Mouse (Mus musculus): Measurements from ENCODE around the gene Slc25a5. TPM values are rescaled to one million over a fixed set of nuclear protein-coding genes. Genes with fewer than 3 reads are reported as not detected.

The Slc25a5 gene
- total RNA-seq, 2 experiments from 2014 or later = 69.8 to 72.5 TPM

DNA sequence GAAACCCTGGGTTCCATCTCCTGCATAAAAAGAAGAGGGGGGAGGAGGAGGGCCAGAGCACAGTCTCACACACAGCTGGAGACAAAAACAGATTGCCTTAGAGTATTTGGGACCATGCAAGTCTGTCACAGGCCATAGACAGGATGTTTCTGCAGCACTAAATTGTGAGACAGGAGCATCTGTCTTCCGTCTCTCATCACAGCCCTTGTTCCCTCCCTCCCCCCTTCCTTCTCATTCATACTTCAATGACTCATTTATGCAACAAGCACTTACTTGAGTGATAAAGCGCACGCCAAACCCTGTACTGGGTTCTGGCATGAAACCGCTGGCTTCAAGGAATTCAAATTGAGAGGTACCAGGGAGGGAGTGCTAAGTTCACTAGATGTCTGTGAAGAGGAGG, 36.2 kb downstream of the Slc25a5 start:
- intact Hi-C loops (cut with DNase I) = loop anchor here (5.0 to 10.0 kb wide), 2 partner anchors 81 to 193 kb away; no protein-coding TSS in a partner anchor
- no peak for DNase-seq

DNA sequence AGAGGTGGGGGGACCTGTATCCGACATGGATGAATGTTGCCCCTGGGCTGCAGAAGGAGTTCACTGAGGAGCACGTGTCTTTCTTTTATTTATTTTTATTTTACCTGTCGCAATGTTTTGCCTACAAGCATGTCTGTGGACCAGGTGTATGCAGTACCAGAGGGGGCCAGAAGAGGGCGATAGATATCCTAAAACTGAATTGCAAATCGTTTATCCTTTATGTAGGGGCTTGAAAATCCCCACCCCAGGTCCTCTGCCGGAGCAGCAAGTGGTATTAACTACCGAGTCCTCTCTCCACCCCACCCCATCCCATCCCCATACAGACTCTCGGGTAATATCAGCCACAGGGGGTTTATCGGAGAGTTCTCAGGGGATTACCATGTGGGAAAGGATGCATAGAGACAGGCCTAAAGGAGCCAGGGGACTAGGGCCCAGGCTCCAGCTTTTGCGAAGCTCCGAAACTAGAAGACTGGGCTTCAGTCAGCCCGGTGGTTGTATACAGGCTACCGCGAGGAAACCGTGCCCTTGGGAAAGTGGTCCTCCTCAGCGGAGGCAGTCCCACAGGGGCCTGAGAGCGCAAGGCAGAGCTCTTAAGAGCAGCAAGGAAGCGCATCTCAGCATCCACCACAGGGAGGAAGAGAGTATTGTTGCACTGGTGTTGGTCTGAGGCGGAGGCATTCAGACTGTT, 38.1 kb downstream of the Slc25a5 start:
- peak; percentile 22 to 38 for DNase-seq
- intact Hi-C loops (cut with DNase I) = loop anchor here (5.0 to 10.0 kb wide), 2 partner anchors 79 to 191 kb away; no protein-coding TSS in a partner anchor

DNA sequence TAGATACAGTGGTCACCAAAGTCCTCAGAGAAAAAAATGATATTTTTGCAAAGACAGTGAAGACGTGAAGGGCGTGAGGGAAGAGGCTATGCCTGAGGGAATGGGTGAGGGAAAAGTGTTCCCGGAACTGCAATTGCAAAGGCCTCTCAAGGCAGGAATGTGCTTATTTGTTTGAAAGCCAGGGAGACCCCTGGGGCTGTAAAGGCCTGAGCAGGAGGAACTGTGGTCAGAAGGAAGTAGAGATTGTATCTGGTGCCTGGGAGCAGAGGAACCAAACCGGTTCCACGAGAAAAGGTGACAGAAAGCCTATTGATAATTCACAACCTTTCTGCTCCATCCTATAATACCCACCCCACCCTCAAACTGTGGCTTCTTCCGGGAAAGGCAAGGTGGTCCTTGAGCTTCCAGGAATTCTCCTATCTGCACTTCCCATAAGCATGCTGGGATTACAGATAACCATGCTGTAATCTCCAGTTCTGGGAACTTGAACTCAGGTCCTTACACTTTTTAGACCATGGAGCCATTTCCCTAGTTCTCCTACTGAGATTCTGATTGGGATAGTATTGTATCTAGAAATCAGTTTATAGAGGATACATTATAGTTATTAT, 41.7 kb downstream of the Slc25a5 start:
- intact Hi-C loops (cut with DNase I) = loop anchor here (10.0 kb wide), 1 partner anchor 188 kb away; no protein-coding TSS in a partner anchor
- DNase-seq = no peak

DNA sequence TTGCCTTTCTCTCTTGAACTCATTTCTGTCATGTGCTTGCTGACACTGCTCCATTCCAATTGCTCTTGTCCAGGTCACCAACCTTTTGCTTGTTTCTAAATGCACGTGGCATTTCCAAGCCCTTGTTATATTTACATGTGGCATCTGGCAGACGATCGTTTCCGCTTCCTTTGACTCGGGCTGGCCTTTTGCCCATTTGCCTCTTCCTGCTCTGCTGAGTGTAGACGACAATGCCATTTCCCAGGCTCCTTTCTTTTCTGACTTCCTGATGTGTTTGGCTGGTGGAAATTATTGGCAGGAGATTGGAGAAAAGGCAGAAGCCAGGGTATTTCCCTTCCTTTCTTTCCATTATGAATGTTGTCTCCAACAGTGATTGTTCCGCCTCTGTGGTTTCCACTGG, 43.9 kb downstream of the Slc25a5 start:
- intact Hi-C loops (cut with DNase I) = loop anchor here (10.0 kb wide), 1 partner anchor 185 kb away; no protein-coding TSS in a partner anchor
- no peak for DNase-seq

DNA sequence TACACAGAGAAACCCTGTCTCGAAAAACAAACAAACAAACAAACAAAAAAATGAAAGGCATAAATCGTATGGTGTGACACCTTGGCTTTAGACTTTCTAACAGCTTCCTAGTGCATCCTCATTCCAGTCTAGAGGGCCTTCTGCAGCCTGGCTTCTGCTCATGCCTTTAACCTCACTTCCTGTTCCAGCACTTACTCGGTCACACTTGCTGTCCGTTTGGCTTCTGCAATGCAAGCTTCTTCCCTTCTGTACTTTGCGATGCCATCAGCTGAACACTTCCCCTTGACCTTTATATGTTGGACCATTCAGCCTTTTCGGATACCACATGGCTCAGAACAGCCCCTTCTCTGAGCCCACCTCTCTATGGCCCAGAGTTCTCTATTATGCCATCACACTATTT, 46.2 kb downstream of the Slc25a5 start:
- no peak for DNase-seq
- intact Hi-C loops (cut with DNase I) = loop anchor here (5.0 kb wide), 1 partner anchor 61 kb away; the partner anchor contains the start of gene Nkrf

DNA sequence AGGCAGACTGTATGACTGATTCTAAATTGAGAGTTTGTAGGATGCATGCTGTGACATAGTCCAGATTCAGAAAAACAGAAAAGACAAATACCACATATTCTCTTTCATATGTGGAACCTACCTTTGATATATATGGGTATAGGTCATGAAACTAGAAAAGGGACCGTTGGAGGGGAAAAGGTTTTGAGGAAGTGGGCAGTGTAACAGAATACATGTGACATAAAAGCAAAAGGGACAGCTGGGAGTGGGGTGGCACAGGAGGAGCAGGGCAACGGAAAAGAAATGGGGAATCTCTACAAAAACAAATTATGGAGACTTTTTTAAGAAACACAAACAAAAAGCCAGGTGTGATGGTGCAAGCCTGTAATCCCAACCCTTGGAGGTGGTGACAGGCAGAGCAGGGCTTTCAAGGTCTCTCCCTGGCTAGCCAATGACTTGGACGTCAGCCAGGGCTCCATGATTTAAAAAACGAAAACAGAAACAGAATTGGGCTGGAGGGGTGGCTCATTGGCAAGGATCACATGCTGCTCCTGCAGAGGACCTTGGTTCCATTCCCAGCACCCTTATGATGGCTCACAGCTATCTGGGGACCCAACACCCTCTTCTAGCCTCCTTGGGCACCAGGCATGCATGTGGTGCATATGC, 48.0 kb downstream of the Slc25a5 start:
- DNase-seq = no peak
- intact Hi-C loops (cut with DNase I) = loop anchor here (5.0 kb wide), 1 partner anchor 59 kb away; the partner anchor contains the start of gene Nkrf

DNA sequence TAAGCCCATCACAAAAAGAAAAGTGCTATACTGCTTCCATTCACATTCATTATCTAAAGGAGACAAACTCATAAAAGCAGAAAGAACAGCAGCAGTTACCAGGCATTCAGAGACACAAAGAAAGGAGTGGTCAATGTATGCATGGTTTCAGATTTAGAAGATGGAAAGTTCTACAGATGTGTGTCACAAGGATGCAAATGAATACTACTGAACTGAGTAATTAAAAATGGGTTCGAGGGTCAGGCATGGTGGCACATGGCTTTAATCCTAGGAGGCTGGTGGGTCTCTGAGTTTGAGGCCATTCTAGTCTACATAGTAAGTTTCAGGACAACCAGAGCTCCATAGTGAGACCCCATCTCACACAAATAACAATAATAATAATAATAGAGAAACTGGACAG, 51.7 kb downstream of the Slc25a5 start:
- intact Hi-C loops (cut with DNase I) = no loop called here
- no peak for DNase-seq

Other genes starting within 250 kb of the Slc25a5 start
- 1 to 10 TPM; 6.4 to 8.0 TPM for gene Pgrmc1, start 197.4 kb upstream of the Slc25a5 start, total RNA-seq (2021)
- 1 to 10 TPM; 1.7 to 1.8 TPM for gene Akap17b, start 150.3 kb upstream of the Slc25a5 start, total RNA-seq (2021)
- under 1 TPM in 1 of 2 experiments, not detected in 1; 0.22 TPM for gene Slc25a43, start 52.0 kb upstream of the Slc25a5 start, total RNA-seq (2021)
- gene Ube2a, start 78.2 kb downstream of the Slc25a5 start, total RNA-seq (2021) = 10 to 100 TPM; 37.8 to 38.8 TPM
- 10 to 100 TPM; 10.6 to 10.7 TPM for gene C330007P06Rik, start 78.5 kb downstream of the Slc25a5 start, total RNA-seq (2021)
- 1 to 10 TPM; 2.3 to 2.6 TPM for gene Nkrf, start 107.2 kb downstream of the Slc25a5 start, total RNA-seq (2021)
- 1 to 10 TPM; 1.7 to 1.9 TPM for gene Sept6, start 196.1 kb downstream of the Slc25a5 start, total RNA-seq (2021)